Mouse (Mus musculus): Measurements from ENCODE around the gene Far1. TPM values are rescaled to one million over a fixed set of nuclear protein-coding genes. Genes with fewer than 3 reads are reported as not detected.

Far1 gene
- total and polyA plus RNA-seq, 3 experiments: 26.4 to 34.2 TPM; not detected in 1

DNA sequence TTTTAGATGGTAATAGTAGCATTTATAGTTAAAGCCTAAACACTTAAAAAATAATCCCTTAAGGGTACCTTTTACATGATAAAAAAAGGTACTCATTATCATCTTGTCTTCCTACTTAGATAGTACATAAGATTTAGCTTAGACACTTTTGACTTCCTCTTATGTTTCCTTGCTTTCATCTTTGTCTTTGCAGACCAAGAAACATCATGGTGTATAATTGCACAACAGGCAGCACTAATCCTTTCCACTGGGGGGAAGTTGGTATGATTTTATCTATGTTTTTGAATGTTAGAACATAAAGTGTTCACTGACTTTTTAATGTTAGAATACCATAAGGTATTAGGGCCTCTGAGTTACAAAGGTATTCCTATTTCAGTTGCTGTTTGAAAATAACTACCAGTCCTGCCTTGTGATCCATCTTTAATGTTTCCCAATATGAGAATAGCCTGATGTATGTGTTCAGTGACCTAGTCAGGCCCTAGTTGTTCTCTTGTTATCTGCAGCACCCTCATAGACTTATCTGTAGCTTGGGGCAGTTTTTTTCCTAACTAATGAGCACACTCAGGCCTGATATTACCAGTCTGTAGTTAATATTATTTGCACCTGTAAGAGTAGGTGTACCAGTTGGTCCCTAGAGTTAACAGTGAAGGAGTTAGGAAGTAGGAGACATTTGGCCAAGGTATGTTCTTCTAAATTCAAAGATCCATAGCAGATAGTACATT is 38.3 kb downstream of the Far1 start:
- DNase-seq (ENCODE audit: low read depth, low spot score): peak; percentile 41
- Histone ChIP-seq H3K4me1 (ENCODE audit: control insufficient read depth in 1 of 2, insufficient read depth in 2 of 2, low read length in 2 of 2) (peaks cover 4 to 17% of the 10 kb centered on the region in 2 experiments), H3K4me3 (ENCODE audit: control insufficient read depth in 1 of 2, insufficient read depth in 1 of 2, low read depth in 2 of 2, low read length in 2 of 2) (no peak overlapping the region), H3K9me3 (replicated peaks; ENCODE audit: insufficient read depth, low read length) (no peaks in the 10 kb centered on the region), H3K36me3 (ENCODE audit: control insufficient read depth in 1 of 2, insufficient read depth in 2 of 2, low read length in 2 of 2) (peaks cover 21 to 35% of the 10 kb centered on the region in 2 experiments), H3K9ac (ENCODE audit: control insufficient read depth, low read depth, low read length, poor library complexity, severe bottlenecking) (no peak overlapping the region), H3K27me3 (ENCODE audit: control insufficient read depth in 1 of 2, insufficient read depth in 2 of 2, low read length in 2 of 2) (no peaks in the 10 kb centered on the region), H3K79me2 (ENCODE audit: control insufficient read depth, insufficient read depth, low read length, poor library complexity) (no peaks in the 10 kb centered on the region), H3K27ac (ENCODE audit: control insufficient read depth, low read depth, low read length) (no peak overlapping the region)
- TF ChIP-seq ZKSCAN1 (IDR thresholded peaks at IDR 0.05; ENCODE audit: low read depth, low read length) (no peak), GATA1 (IDR thresholded peaks at IDR 0.05; ENCODE audit: low read depth, low read length) (peak; percentile 18; the same call in 1 of the 2 replicates), JUND (IDR thresholded peaks at IDR 0.05; ENCODE audit: low read depth, low read length) (no peak), MEF2A (IDR thresholded peaks at IDR 0.05; ENCODE audit: extremely low read depth, insufficient replicate concordance, low read depth, low read length, poor library complexity, severe bottlenecking) (no peak), MAFK (IDR thresholded peaks at IDR 0.05; ENCODE audit: borderline replicate concordance, low read depth, low read length) (no peak), USF2 (IDR thresholded peaks at IDR 0.05; ENCODE audit: borderline replicate concordance in 1 of 2, insufficient read depth in 1 of 2, low read depth in 1 of 2, low read length in 2 of 2) (no peak), TAL1 (IDR thresholded peaks at IDR 0.05; ENCODE audit: low read length) (no peak), ZC3H11A (IDR thresholded peaks at IDR 0.05; ENCODE audit: low read depth, low read length) (no peak), EP300 (IDR thresholded peaks at IDR 0.05; ENCODE audit: low read depth in 1 of 2, low read length in 2 of 2) (0 out of 4 replicates have a peak, but pooled peaks of 1 of the 2 experiments have one; percentile 21)

DNA sequence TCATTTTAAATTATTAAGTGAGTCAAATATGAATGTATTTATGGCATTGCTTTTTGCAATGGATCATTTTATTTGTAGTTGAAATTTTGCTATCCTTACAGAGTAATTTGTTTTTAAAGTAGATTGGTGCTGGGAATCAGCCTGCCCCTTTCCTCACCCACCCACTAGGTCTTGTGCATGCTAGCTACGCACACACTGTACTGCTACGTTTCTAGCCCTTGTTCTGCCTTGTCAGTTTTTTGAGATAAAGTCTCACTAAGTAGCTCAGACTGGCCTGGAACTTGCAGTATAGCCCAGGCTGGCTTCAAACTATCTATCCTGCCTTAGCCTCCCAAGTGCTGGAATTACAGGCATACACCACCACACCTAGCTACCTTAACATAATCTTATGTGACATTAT is 38.9 kb downstream of the Far1 start:
- Histone ChIP-seq H3K4me3 (ENCODE audit: control insufficient read depth in 1 of 2, insufficient read depth in 1 of 2, low read depth in 2 of 2, low read length in 2 of 2) (no peak overlapping the region), H3K27me3 (ENCODE audit: control insufficient read depth in 1 of 2, insufficient read depth in 2 of 2, low read length in 2 of 2) (no peaks in the 10 kb centered on the region), H3K79me2 (ENCODE audit: control insufficient read depth, insufficient read depth, low read length, poor library complexity) (no peaks in the 10 kb centered on the region), H3K9me3 (replicated peaks; ENCODE audit: insufficient read depth, low read length) (no peaks in the 10 kb centered on the region), H3K27ac (ENCODE audit: control insufficient read depth, low read depth, low read length) (no peak overlapping the region), H3K36me3 (ENCODE audit: control insufficient read depth in 1 of 2, insufficient read depth in 2 of 2, low read length in 2 of 2) (peaks cover 21 to 33% of the 10 kb centered on the region in 2 experiments), H3K9ac (ENCODE audit: control insufficient read depth, low read depth, low read length, poor library complexity, severe bottlenecking) (no peak overlapping the region), H3K4me1 (ENCODE audit: control insufficient read depth in 1 of 2, insufficient read depth in 2 of 2, low read length in 2 of 2) (peaks cover 4 to 17% of the 10 kb centered on the region in 2 experiments)
- TF ChIP-seq MYC (IDR thresholded peaks at IDR 0.05; ENCODE audit: low read depth, low read length): no peak
- TF ChIP-seq POLR2AphosphoS5 (IDR thresholded peaks at IDR 0.05; ENCODE audit: borderline replicate concordance, low read depth, low read length): no peak
- no peak for TF ChIP-seq MXI1 (IDR thresholded peaks at IDR 0.05; ENCODE audit: low read depth, low read length)
- no peak for TF ChIP-seq GABPA (IDR thresholded peaks at IDR 0.05; ENCODE audit: low read depth, low read length)
- TF ChIP-seq SIN3A (IDR thresholded peaks at IDR 0.05; ENCODE audit: low read length): no peak
- no peak for TF ChIP-seq MAX (IDR thresholded peaks at IDR 0.05; ENCODE audit: low read length)
- TF ChIP-seq TBP (IDR thresholded peaks at IDR 0.05; ENCODE audit: low read depth, low read length): no peak
- no peak for TF ChIP-seq CHD1 (IDR thresholded peaks at IDR 0.05; ENCODE audit: low read depth, low read length)
- no peak for TF ChIP-seq JUND (IDR thresholded peaks at IDR 0.05; ENCODE audit: low read depth, low read length)
- TF ChIP-seq TAL1 (IDR thresholded peaks at IDR 0.05; ENCODE audit: low read length): no peak
- TF ChIP-seq GATA1 (IDR thresholded peaks at IDR 0.05; ENCODE audit: low read depth, low read length): no peak
- no peak for TF ChIP-seq ZMIZ1 (IDR thresholded peaks at IDR 0.05; ENCODE audit: low read depth, low read length)
- TF ChIP-seq POLR2A (IDR thresholded peaks at IDR 0.05; ENCODE audit: control insufficient read depth in 1 of 2, insufficient read depth in 1 of 2, low read depth in 1 of 2, low read length in 2 of 2, poor library complexity in 1 of 2): no peak
- no peak for TF ChIP-seq CHD2 (IDR thresholded peaks at IDR 0.05; ENCODE audit: low read length)
- no peak for TF ChIP-seq USF1 (IDR thresholded peaks at IDR 0.05; ENCODE audit: low read depth, low read length)
- TF ChIP-seq NELFE (IDR thresholded peaks at IDR 0.05; ENCODE audit: low read depth, low read length): no peak
- no peak for DNase-seq (ENCODE audit: low read depth, low spot score)
